Mouse (Mus musculus): ENCODE results near the gene Calm2. TPM values are rescaled to one million over a fixed set of nuclear protein-coding genes. Genes with fewer than 3 reads are reported as not detected.

Gene Calm2
- total and polyA plus RNA-seq, 3 experiments: 203 to 604 (median 546) TPM

GRCm38 (mm10) chr17:87433929-87434328 is 12.8 kb downstream of the Calm2 start:
- H3K79me2 ChIP-seq (replicated peaks; ENCODE audit: control insufficient read depth, extremely low read depth, insufficient read depth, poor library complexity, severe bottlenecking): peaks cover 22% of the 10 kb centered on the region
- dilution Hi-C loops (cut with MboI; ENCODE audit: extremely low pct_ligation_motif_present, extremely low pct_unique_long_range_greater_than_20kb, low sequenced_read_pairs): no loop called here

GRCm38 (mm10) chr17:87432743-87433142 is 14.0 kb downstream of the Calm2 start:
- H3K9me3 ChIP-seq (replicated peaks; ENCODE audit: low read length): no peaks in the 10 kb centered on the region
- in situ Hi-C loops (cut with MboI; ENCODE audit: low pct_ligation_motif_present, low pct_unique_long_range_greater_than_20kb, low sequenced_read_pairs) (no loop called here), dilution Hi-C loops (cut with MboI; ENCODE audit: extremely low pct_ligation_motif_present, extremely low pct_unique_long_range_greater_than_20kb, low sequenced_read_pairs) (no loop called here)
- peaks cover 12% of the 10 kb centered on the region for H3K79me2 ChIP-seq (replicated peaks; ENCODE audit: control insufficient read depth, extremely low read depth, insufficient read depth, poor library complexity, severe bottlenecking)
- no peak overlapping the region for H3K4me2 ChIP-seq (ENCODE audit: insufficient read depth, low read depth, poor library complexity, severe bottlenecking)
- H3K27me3 ChIP-seq (replicated peaks): no peaks in the 10 kb centered on the region
- TF ChIP-seq GABPA (IDR thresholded peaks at IDR 0.05; ENCODE audit: insufficient replicate concordance, low read depth, low read length) (no peak), MEF2A (IDR thresholded peaks at IDR 0.05; ENCODE audit: borderline replicate concordance, low read depth, low read length) (no peak), ZC3H11A (IDR thresholded peaks at IDR 0.05; ENCODE audit: low read depth, low read length) (no peak), HCFC1 (IDR thresholded peaks at IDR 0.05; ENCODE audit: low read depth, low read length) (no peak), SMC3 (IDR thresholded peaks at IDR 0.05; ENCODE audit: low read depth, low read length) (no peak)
- H3K4me1 ChIP-seq (ENCODE audit: control insufficient read depth in 1 of 2, insufficient read depth in 2 of 2): peaks cover 0 to 4% of the 10 kb centered on the region in 2 experiments; a peak in 2 of 4 replicates
- no peak overlapping the region for H3K4me3 ChIP-seq (replicated peaks in 1 of 3; ENCODE audit: low read depth in 2 of 3, low read length in 2 of 3, poor library complexity in 1 of 3)
- no peak overlapping the region for H3K27ac ChIP-seq (ENCODE audit: insufficient read depth, low read depth)
- no peak overlapping the region for H3K9ac ChIP-seq (ENCODE audit: insufficient read depth, low read depth)
- no peak for DNase-seq (ENCODE audit: extremely low read depth)
- H3K36me3 ChIP-seq (replicated peaks in 1 of 2; ENCODE audit: control insufficient read depth in 1 of 2, insufficient read depth in 1 of 2, low read length in 1 of 2): peaks cover 41 to 75% of the 10 kb centered on the region in 2 experiments

More at GRCm38 (mm10) chr17:87433929-87434328, 12.8 kb downstream of the Calm2 start:
- TF ChIP-seq TCF12 (IDR thresholded peaks at IDR 0.05; ENCODE audit: low read depth, low read length) (no peak), EP300 (IDR thresholded peaks at IDR 0.05; ENCODE audit: low read length) (no peak), JUND (conservative IDR thresholded peaks at IDR 0.05; ENCODE audit: low read depth, low read length) (no peak), POLR2A (IDR thresholded peaks at IDR 0.05; ENCODE audit: low read depth, low read length) (no peak), ETS1 (conservative IDR thresholded peaks at IDR 0.05; ENCODE audit: low read depth, low read length) (no peak), CHD2 (IDR thresholded peaks at IDR 0.05; ENCODE audit: low read length) (no peak), JUN (IDR thresholded peaks at IDR 0.05; ENCODE audit: insufficient read depth, low read depth, low read length) (no peak), NELFE (IDR thresholded peaks at IDR 0.05; ENCODE audit: low read depth, low read length) (no peak), MAZ (IDR thresholded peaks at IDR 0.05; ENCODE audit: low read depth, low read length) (no peak), BHLHE40 (IDR thresholded peaks at IDR 0.05; ENCODE audit: low read depth, low read length) (no peak), ZNF384 (IDR thresholded peaks at IDR 0.05; ENCODE audit: low read depth, low read length) (no peak), PAX5 (IDR thresholded peaks at IDR 0.05; ENCODE audit: low read length) (no peak), KAT2A (IDR thresholded peaks at IDR 0.05; ENCODE audit: insufficient replicate concordance, low read length) (no peak), RAD21 (IDR thresholded peaks at IDR 0.05; ENCODE audit: low read depth, low read length) (no peak), CHD1 (IDR thresholded peaks at IDR 0.05; ENCODE audit: low read depth, low read length) (no peak), HCFC1 (IDR thresholded peaks at IDR 0.05; ENCODE audit: low read depth, low read length) (no peak), RCOR1 (conservative IDR thresholded peaks at IDR 0.05; ENCODE audit: low read depth, low read length) (no peak)
- no peak overlapping the region for H3K4me2 ChIP-seq (ENCODE audit: insufficient read depth, low read depth, poor library complexity, severe bottlenecking)
- no peak overlapping the region for H3K27ac ChIP-seq (ENCODE audit: insufficient read depth, low read depth)
- H3K9ac ChIP-seq (ENCODE audit: insufficient read depth, low read depth): no peak overlapping the region
- no peak overlapping the region for H3K4me3 ChIP-seq (replicated peaks in 1 of 3; ENCODE audit: low read depth in 2 of 3, low read length in 2 of 3, poor library complexity in 1 of 3)
- no peaks in the 10 kb centered on the region for H3K27me3 ChIP-seq (replicated peaks)
- in situ Hi-C loops (cut with MboI; ENCODE audit: low pct_ligation_motif_present, low pct_unique_long_range_greater_than_20kb, low sequenced_read_pairs): no loop called here
- DNase-seq (ENCODE audit: extremely low read depth): no peak
- H3K9me3 ChIP-seq (replicated peaks; ENCODE audit: low read length): no peaks in the 10 kb centered on the region
- H3K36me3 ChIP-seq (replicated peaks in 1 of 2; ENCODE audit: control insufficient read depth in 1 of 2, insufficient read depth in 1 of 2, low read length in 1 of 2): peaks cover 45 to 76% of the 10 kb centered on the region in 2 experiments
- H3K4me1 ChIP-seq (ENCODE audit: control insufficient read depth in 1 of 2, insufficient read depth in 2 of 2): peaks cover 0 to 8% of the 10 kb centered on the region in 2 experiments; a peak in 2 of 4 replicates
